15 mouse cellular contexts compared by ENCODE assay signal in the genomic region with DNA sequence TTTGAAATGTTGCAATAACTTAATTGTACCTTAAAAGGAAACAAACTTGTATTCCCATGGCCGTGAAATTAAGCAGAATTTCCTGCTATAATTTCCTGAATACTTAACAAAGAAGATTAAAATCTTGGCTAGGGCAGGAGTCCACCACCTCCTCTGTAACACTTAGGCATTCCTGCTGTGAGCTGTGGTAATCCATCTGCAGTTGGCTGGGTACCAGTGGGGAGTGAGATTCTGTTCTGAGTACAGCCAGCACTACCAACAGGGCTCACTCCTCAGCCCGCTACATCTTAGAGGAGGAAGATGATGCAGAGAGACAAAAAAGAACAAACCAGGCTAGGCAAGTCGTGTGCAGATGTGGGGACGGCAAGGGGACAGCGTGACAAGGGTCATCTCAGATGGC. TPM values are rescaled to one million over a fixed set of nuclear protein-coding genes. Genes with fewer than 3 reads are reported as not detected.
DNase-seq lines count a peak whose midpoint lies in the region; ATAC-seq and TF ChIP-seq lines count a peak whose summit lies in the region.
"Had no signal": no experiment of that assay in that cellular context is flagged by ENCODE, and none has a peak within 500 bp of the region (broad histone marks: within the 10 kb centered on the region; RNA-seq: fewer than 3 reads in every experiment).

No protein-coding gene starts in this region.

- H3K27me3 ChIP-seq in intestine, postnatal 0 days (replicated peaks; ENCODE audit: control insufficient read depth, insufficient read depth, low read length), result no peaks in the 10 kb centered on the region
- no peaks in the 10 kb centered on the region for H3K27me3 ChIP-seq in intestine, embryonic 16.5 days (replicated peaks; ENCODE audit: control insufficient read depth, insufficient read depth, low read length)
- H3K27me3 ChIP-seq in neural tube, embryonic 13.5 days, result peaks cover 6% of the 10 kb centered on the region
- no peaks in the 10 kb centered on the region for H3K27me3 ChIP-seq in neural tube, embryonic 15.5 days (replicated peaks)
- 0 out of 2 replicates have a peak, but pooled peaks cover 11% of the 10 kb centered on the region for H3K27me3 ChIP-seq in midbrain, postnatal 0 days (ENCODE audit: insufficient read depth, low read length)
- H3K27me3 ChIP-seq: forebrain, embryonic 13.5 days had no signal

- H3K27ac ChIP-seq in intestine, postnatal 0 days (ENCODE audit: low read depth, low read length), result no peak overlapping the region
- no peak overlapping the region for H3K27ac ChIP-seq in intestine, embryonic 16.5 days (ENCODE audit: low read length)
- H3K27ac ChIP-seq in neural tube, embryonic 13.5 days (replicated peaks), result 0 out of 2 replicates have a peak overlapping the region, but pooled peaks have one; percentile 49
- H3K27ac ChIP-seq in neural tube, embryonic 15.5 days (replicated peaks), result no peak overlapping the region
- no peak overlapping the region for H3K27ac ChIP-seq in midbrain, postnatal 0 days (ENCODE audit: low read depth, low read length)
- H3K27ac ChIP-seq: forebrain, embryonic 13.5 days; limb, embryonic 13.5 days; stomach, postnatal 0 days had no signal

- peaks cover 20% of the 10 kb centered on the region for H3K36me3 ChIP-seq in intestine, postnatal 0 days (ENCODE audit: control insufficient read depth, insufficient read depth)
- 0 out of 2 replicates have a peak, but pooled peaks cover 2% of the 10 kb centered on the region for H3K36me3 ChIP-seq in intestine, embryonic 16.5 days (ENCODE audit: control insufficient read depth, insufficient read depth, low read length)
- H3K36me3 ChIP-seq in neural tube, embryonic 13.5 days, result peaks cover 37% of the 10 kb centered on the region
- peaks cover 15% of the 10 kb centered on the region for H3K36me3 ChIP-seq in neural tube, embryonic 15.5 days
- H3K36me3 ChIP-seq in midbrain, postnatal 0 days (ENCODE audit: insufficient read depth, low read length), result peaks cover 19% of the 10 kb centered on the region
- H3K36me3 ChIP-seq: limb, embryonic 13.5 days had no signal

- H3K4me1 ChIP-seq in intestine, postnatal 0 days (replicated peaks; ENCODE audit: control insufficient read depth, insufficient read depth, low read length), result no peaks in the 10 kb centered on the region
- H3K4me1 ChIP-seq in intestine, embryonic 16.5 days (ENCODE audit: control insufficient read depth, insufficient read depth, low read length), result no peaks in the 10 kb centered on the region
- peaks cover 17% of the 10 kb centered on the region for H3K4me1 ChIP-seq in neural tube, embryonic 13.5 days (replicated peaks)
- H3K4me1 ChIP-seq in neural tube, embryonic 15.5 days, result peaks cover 13% of the 10 kb centered on the region
- H3K4me1 ChIP-seq in midbrain, postnatal 0 days (ENCODE audit: insufficient read depth, low read length), result no peaks in the 10 kb centered on the region
- H3K4me1 ChIP-seq: limb, embryonic 13.5 days had no signal

- no peak for TF ChIP-seq CTCF in intestine, postnatal 0 days (IDR thresholded peaks at IDR 0.05; ENCODE audit: low read depth)
- no peak for TF ChIP-seq CTCF in midbrain, postnatal 0 days (IDR thresholded peaks at IDR 0.05)

- H3K4me3 ChIP-seq in intestine, postnatal 0 days (ENCODE audit: low read depth, low read length), result no peak overlapping the region
- no peak overlapping the region for H3K4me3 ChIP-seq in intestine, embryonic 16.5 days (ENCODE audit: low read length)
- no peak overlapping the region for H3K4me3 ChIP-seq in neural tube, embryonic 13.5 days
- no peak overlapping the region for H3K4me3 ChIP-seq in neural tube, embryonic 15.5 days (replicated peaks)
- no peak overlapping the region for H3K4me3 ChIP-seq in midbrain, postnatal 0 days (ENCODE audit: low read depth, low read length)
- H3K4me3 ChIP-seq: forebrain, embryonic 13.5 days; limb, embryonic 13.5 days had no signal

- no peaks in the 10 kb centered on the region for H3K9me3 ChIP-seq in intestine, postnatal 0 days (ENCODE audit: control insufficient read depth)
- H3K9me3 ChIP-seq in intestine, embryonic 16.5 days (ENCODE audit: control insufficient read depth, low read length), result no peaks in the 10 kb centered on the region
- no peaks in the 10 kb centered on the region for H3K9me3 ChIP-seq in neural tube, embryonic 13.5 days
- no peaks in the 10 kb centered on the region for H3K9me3 ChIP-seq in neural tube, embryonic 15.5 days (replicated peaks)
- H3K9me3 ChIP-seq in midbrain, postnatal 0 days (ENCODE audit: low read length), result no peaks in the 10 kb centered on the region
- H3K9me3 ChIP-seq: limb, embryonic 13.5 days had no signal

- H3K9ac ChIP-seq in intestine, postnatal 0 days (ENCODE audit: low read depth, low read length), result no peak overlapping the region
- no peak overlapping the region for H3K9ac ChIP-seq in intestine, embryonic 16.5 days (ENCODE audit: low read depth, low read length)
- no peak overlapping the region for H3K9ac ChIP-seq in neural tube, embryonic 13.5 days
- H3K9ac ChIP-seq in neural tube, embryonic 15.5 days (replicated peaks), result no peak overlapping the region
- H3K9ac ChIP-seq in midbrain, postnatal 0 days (replicated peaks; ENCODE audit: low read length, poor library complexity, severe bottlenecking), result no peak overlapping the region
- H3K9ac ChIP-seq: forebrain, embryonic 13.5 days; limb, embryonic 13.5 days had no signal

- peak; percentile 57; the same call in 1 of the 2 replicates for ATAC-seq in intestine, postnatal 0 days
- no peak for ATAC-seq in intestine, embryonic 16.5 days
- no peak for ATAC-seq in neural tube, embryonic 13.5 days (ENCODE audit: low read depth)
- ATAC-seq in neural tube, embryonic 15.5 days (ENCODE audit: low FRiP score), result no peak
- no peak for ATAC-seq in midbrain, postnatal 0 days (ENCODE audit: low FRiP score)
- ATAC-seq: forebrain, embryonic 13.5 days; inflammation-experienced regulatory T-cells, adult 6 months had no signal

- no peak overlapping the region for H3K4me2 ChIP-seq in intestine, postnatal 0 days (replicated peaks; ENCODE audit: low read depth)
- H3K4me2 ChIP-seq in intestine, embryonic 16.5 days (ENCODE audit: low read depth, low read length), result no peak overlapping the region
- H3K4me2 ChIP-seq in neural tube, embryonic 13.5 days, result no peak overlapping the region
- no peak overlapping the region for H3K4me2 ChIP-seq in neural tube, embryonic 15.5 days
- no peak overlapping the region for H3K4me2 ChIP-seq in midbrain, postnatal 0 days (ENCODE audit: low read depth, low read length, poor library complexity, severe bottlenecking)
- H3K4me2 ChIP-seq: forebrain, embryonic 13.5 days; limb, embryonic 13.5 days had no signal

- 76% methylated on average over 5 of the region's 5 CpGs for WGBS in intestine, postnatal 0 days
- 85% methylated on average over 5 of the region's 5 CpGs for WGBS in intestine, embryonic 16.5 days
- WGBS in neural tube, embryonic 13.5 days, result 75% methylated on average over 5 of the region's 5 CpGs
- WGBS in neural tube, embryonic 15.5 days, result 72% methylated on average over 5 of the region's 5 CpGs
- WGBS in midbrain, postnatal 0 days, result 47% methylated on average over 5 of the region's 5 CpGs

- DNase-seq in cerebellum, adult 11-12 months, result peak; percentile 32
- no peak for DNase-seq in cerebellum, adult 11 months
- DNase-seq in midbrain, postnatal 0 days (ENCODE audit: low spot score), result peak; percentile 38
- DNase-seq in spleen, postnatal 36 days (ENCODE audit: low spot score in 2 of 2), result no peak
- DNase-seq: kidney, postnatal 10 days; spleen, adult 18-20 months; thymus, postnatal 36 days had no signal

RNA-seq across cellular contexts. Expression of gene Shisa3, which starts 46.9 kb away (rescaled TPM):
- polyA plus RNA-seq in intestine, postnatal 0 days (2015; fragmentation: Nextera tagmentation; extraction: Ambion mirVana), result 6.6 and 6.9 TPM in 2 replicates
- 14.2 and 15.1 TPM in 2 replicates for polyA plus RNA-seq in intestine, embryonic 16.5 days (2015; fragmentation: Nextera tagmentation; extraction: Ambion mirVana)
- 4.3 and 4.5 TPM in 2 replicates for polyA plus RNA-seq in neural tube, embryonic 13.5 days (2015; fragmentation: Nextera tagmentation; extraction: Ambion mirVana)
- polyA plus RNA-seq in neural tube, embryonic 15.5 days (2015; fragmentation: Nextera tagmentation; extraction: Ambion mirVana), result 3.0 and 3.7 TPM in 2 replicates
- 27.1 and 28.0 TPM in 2 replicates for total RNA-seq in midbrain, postnatal 0 days (2014; rRNA removed)
- polyA plus RNA-seq in midbrain, postnatal 0 days (2015; fragmentation: Nextera tagmentation; extraction: Ambion mirVana), result 9.4 and 9.8 TPM in 2 replicates

Comparison
In these comparisons a context has a peak if more than half of its experiments do, and no peak if none do; other contexts are left out.
1. DNase-seq: peak in cerebellum, adult 11-12 months (single experiment) and midbrain, postnatal 0 days (single experiment); none in cerebellum, adult 11 months (single experiment) and spleen, postnatal 36 days (0 of 2).